Mouse (Mus musculus) left cerebral cortex, adult 2 months (tissue): Measurements from ENCODE around the gene Ezr. TPM values are rescaled to one million over a fixed set of nuclear protein-coding genes. Genes with fewer than 3 reads are reported as not detected.
A peak's percentile ranks its signal among the peaks of the same experiment; 100 is the strongest.

Experiments
- DNase-seq, 2 experiments: peaks; one replicate each; pipeline ENCODE4 v3.0.0; 2021 to 2022; ENCODE audit warnings: low spot score in 2 of 2, mixed read lengths in 1 of 2; ENCODE audit errors: extremely low spot score in 1 of 2
- H3K27ac ChIP-seq: fragments of 200-600 bp; 2 replicates; pipeline ENCODE4 v1.8.1; 2022
- H3K4me3 ChIP-seq: fragments of 200-600 bp; 2 replicates; pipeline ENCODE4 v1.8.1; 2022
- CTCF ChIP-seq: fragments of 200-600 bp; IDR thresholded peaks from 2 replicates; pipeline ENCODE4 v1.8.1; 2022; ENCODE audit warnings: antibody characterized with exemption, mild to moderate bottlenecking, moderate library complexity
- intact Hi-C: fragments of 180-260 bp; cut with DNase I; formaldehyde crosslinking; loops from one replicate; pipeline ENCODE4 v1.15.1; 2025
- total RNA-seq, 2 experiments: library from RNA; stranded (reverse); gene quantifications; 2 replicates each; pipeline ENCODE4 v1.2.3; 2021

The Ezr gene
- total RNA-seq, 2 experiments from 2014 or later, result 50.3 to 51.5 TPM

- no peak for TF ChIP-seq CTCF
- DNase-seq, result peak in 1 of 2 experiments; percentile 28
- H3K27ac ChIP-seq, result peak overlapping the region; percentile 61
- intact Hi-C loops, result no loop called here
- no peak overlapping the region for H3K4me3 ChIP-seq
Measured at GRCm38 (mm10) chr17:6808521-6809165, 26.1 kb upstream of the Ezr start.

GRCm38 (mm10) chr17:6807827-6808520, 25.4 kb upstream of the Ezr start:
- H3K27ac ChIP-seq, result peak overlapping the region; percentile 11; the same call in 1 of the 2 replicates
- intact Hi-C loops, result no loop called here
- no peak for TF ChIP-seq CTCF

GRCm38 (mm10) chr17:6804853-6805543, 22.4 kb upstream of the Ezr start:
- no peak overlapping the region for H3K4me3 ChIP-seq
- no peak overlapping the region for H3K27ac ChIP-seq
- DNase-seq, result no peak
- intact Hi-C loops, result no loop called here
- no peak for TF ChIP-seq CTCF

More at GRCm38 (mm10) chr17:6807827-6808520, 25.4 kb upstream of the Ezr start:
- H3K4me3 ChIP-seq, result no peak overlapping the region
- no peak for DNase-seq

- no peak overlapping the region for H3K27ac ChIP-seq
- intact Hi-C loops, result no loop called here
- DNase-seq, result no peak
- H3K4me3 ChIP-seq, result no peak overlapping the region
- no peak for TF ChIP-seq CTCF
Measured at GRCm38 (mm10) chr17:6804111-6804510, 21.5 kb upstream of the Ezr start.

- H3K4me3 ChIP-seq, result no peak overlapping the region
Measured at GRCm38 (mm10) chr17:6803614-6804013, 21.0 kb upstream of the Ezr start.

GRCm38 (mm10) chr17:6798392-6799061, 15.9 kb upstream of the Ezr start:
- no peak overlapping the region for H3K27ac ChIP-seq
- TF ChIP-seq CTCF, result no peak
- intact Hi-C loops, result no loop called here
- no peak for DNase-seq
- H3K4me3 ChIP-seq, result no peak overlapping the region

More at GRCm38 (mm10) chr17:6803614-6804013, 21.0 kb upstream of the Ezr start:
- H3K27ac ChIP-seq, result no peak overlapping the region
- no peak for TF ChIP-seq CTCF
- intact Hi-C loops, result no loop called here
- no peak for DNase-seq

- DNase-seq, result no peak
- H3K27ac ChIP-seq, result no peak overlapping the region
- no peak overlapping the region for H3K4me3 ChIP-seq
- no peak for TF ChIP-seq CTCF
- intact Hi-C loops, result no loop called here
Measured at GRCm38 (mm10) chr17:6797471-6797870, 14.9 kb upstream of the Ezr start.

- DNase-seq, result no peak
- H3K4me3 ChIP-seq, result no peak overlapping the region
- H3K27ac ChIP-seq, result no peak overlapping the region
- intact Hi-C loops, result no loop called here
- no peak for TF ChIP-seq CTCF
Measured at GRCm38 (mm10) chr17:6794160-6794751, 11.7 kb upstream of the Ezr start.

GRCm38 (mm10) chr17:6789581-6790118, 7.1 kb upstream of the Ezr start:
- no peak; the same call in 1 of the 2 replicates for TF ChIP-seq CTCF
- DNase-seq, result no peak
- no peak overlapping the region for H3K4me3 ChIP-seq
- H3K27ac ChIP-seq, result no peak overlapping the region
- intact Hi-C loops, result no loop called here

GRCm38 (mm10) chr17:6789103-6789502, 6.5 kb upstream of the Ezr start:
- no peak for TF ChIP-seq CTCF
- no peak overlapping the region for H3K4me3 ChIP-seq
- no peak overlapping the region for H3K27ac ChIP-seq
- intact Hi-C loops, result no loop called here
- peak in 1 of 2 experiments; percentile 32 for DNase-seq

GRCm38 (mm10) chr17:6787241-6787640, 4.7 kb upstream of the Ezr start:
- no peak for DNase-seq
- no peak for TF ChIP-seq CTCF
- Histone ChIP-seq H3K27ac (no peak overlapping the region), H3K4me3 (no peak overlapping the region)
- intact Hi-C loops, result no loop called here
